Mouse (Mus musculus) hindbrain, embryonic 12.5 days (tissue): Measurements from ENCODE around the gene Patz1. TPM values are rescaled to one million over a fixed set of nuclear protein-coding genes. Genes with fewer than 3 reads are reported as not detected.
A peak's percentile ranks its signal among the peaks of the same experiment; 100 is the strongest.

Source experiments
- ATAC-seq: fragments of 200-750 bp; cut with Nextera tagmentation; 2 replicates; pipeline ENCODE4 v1.8.0; 2017; ENCODE audit warnings: moderate TSS enrichment; ENCODE audit not compliant: low FRiP score
- H3K27ac ChIP-seq: fragments of 300-500 bp; sonication (generic); 2 replicates; pipeline ENCODE4 v1.5.1; 2016; ENCODE audit warnings: mild to moderate bottlenecking
- H3K27me3 ChIP-seq: fragments of 300-500 bp; sonication (generic); 2 replicates; pipeline ENCODE4 v1.6.1; 2016; ENCODE audit warnings: mild to moderate bottlenecking
- H3K36me3 ChIP-seq: fragments of 300-500 bp; sonication (generic); 2 replicates; pipeline ENCODE4 v1.6.1; 2016; ENCODE audit warnings: mild to moderate bottlenecking
- H3K4me1 ChIP-seq: fragments of 300-500 bp; sonication (generic); 2 replicates; pipeline ENCODE4 v1.6.1; 2016
- H3K4me2 ChIP-seq: fragments of 300-500 bp; sonication (generic); replicated peaks from 2 replicates; pipeline ENCODE4 v1.6.1; 2016; ENCODE audit warnings: mild to moderate bottlenecking
- H3K4me3 ChIP-seq: fragments of 300-500 bp; sonication (generic); 2 replicates; pipeline ENCODE4 v1.5.1; 2016; ENCODE audit warnings: mild to moderate bottlenecking
- H3K9ac ChIP-seq: fragments of 300-500 bp; sonication (generic); 2 replicates; pipeline ENCODE4 v1.6.1; 2016; ENCODE audit warnings: mild to moderate bottlenecking, moderate library complexity
- H3K9me3 ChIP-seq: fragments of 300-500 bp; sonication (generic); replicated peaks from 2 replicates; pipeline ENCODE4 v1.6.1; 2016; ENCODE audit warnings: mild to moderate bottlenecking
- WGBS: fragments of 180-500 bp; shearing (Covaris S2); methylation state at CpG from one replicate; pipeline ENCODE4 v1.1.7; 2016; 5-methylcytosine and 5-hydroxymethylcytosine counted together
- polyA plus RNA-seq: library from polyadenylated mRNA; unstranded; fragments of >200 nt; fragmentation: Nextera tagmentation; extraction: Ambion mirVana; gene quantifications from 2 replicates; pipeline ENCODE4 v1.2.1, GENCODE M21; 2016

Gene Patz1
- polyA plus RNA-seq, 1 experiment from 2014 or later: 119 TPM

DNA sequence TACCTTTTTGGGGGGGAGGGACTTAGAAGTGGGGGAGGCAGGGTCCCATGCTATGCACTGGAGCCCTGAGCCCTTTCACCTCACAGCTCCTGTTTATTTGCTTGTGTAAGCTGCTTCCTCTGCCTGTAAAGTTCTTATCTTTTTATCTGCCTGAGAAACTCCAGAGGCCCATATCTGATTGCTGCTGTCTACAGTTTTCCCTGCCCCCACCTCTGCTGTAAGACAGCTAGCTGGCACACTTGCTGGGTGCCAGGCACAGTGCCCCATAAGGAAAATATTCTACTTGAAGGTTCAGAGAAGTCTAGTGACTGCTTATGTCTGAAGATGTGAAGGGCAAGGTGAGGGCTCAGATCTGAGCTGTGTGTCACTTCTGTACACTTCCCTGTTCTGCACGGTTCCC lies 24.6 kb downstream of the Patz1 start:
- ATAC-seq: no peak
- Histone ChIP-seq H3K4me2 (no peak overlapping the region), H3K9me3 (no peaks in the 10 kb centered on the region), H3K4me1 (no peaks in the 10 kb centered on the region), H3K27me3 (no peaks in the 10 kb centered on the region), H3K9ac (no peak overlapping the region), H3K27ac (no peak overlapping the region), H3K36me3 (peaks cover 48% of the 10 kb centered on the region), H3K4me3 (no peak overlapping the region)
- WGBS: 100% methylated on average over 1 of the region's 1 CpGs

DNA sequence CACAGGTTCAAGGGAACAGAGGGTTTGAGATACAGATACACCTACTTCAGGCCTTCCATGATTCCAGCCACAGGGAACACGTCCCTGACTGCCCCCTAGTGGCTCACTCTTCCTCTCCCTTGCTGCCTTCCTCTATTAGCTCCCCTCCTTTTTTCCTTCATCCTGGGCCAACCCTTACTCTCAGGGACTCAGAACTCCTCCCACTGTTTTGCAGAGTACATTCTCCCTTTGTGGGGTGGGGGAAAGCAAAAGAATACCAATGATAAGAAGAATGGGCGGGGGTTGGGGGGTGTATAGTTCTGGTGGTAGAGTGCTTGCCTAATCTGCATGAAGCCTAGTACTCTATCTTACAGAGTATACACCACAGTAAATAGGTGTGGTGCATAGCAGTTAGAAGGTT lies 25.5 kb downstream of the Patz1 start:
- no peak overlapping the region for H3K4me2 ChIP-seq
- 26% methylated on average over 2 of the region's 2 CpGs for WGBS
- ATAC-seq: peak; percentile 74
- no peak overlapping the region for H3K4me3 ChIP-seq
- H3K9me3 ChIP-seq: no peaks in the 10 kb centered on the region
- no peaks in the 10 kb centered on the region for H3K4me1 ChIP-seq
- no peaks in the 10 kb centered on the region for H3K27me3 ChIP-seq
- H3K9ac ChIP-seq: no peak overlapping the region
- no peak overlapping the region for H3K27ac ChIP-seq
- peaks cover 39% of the 10 kb centered on the region for H3K36me3 ChIP-seq

DNA sequence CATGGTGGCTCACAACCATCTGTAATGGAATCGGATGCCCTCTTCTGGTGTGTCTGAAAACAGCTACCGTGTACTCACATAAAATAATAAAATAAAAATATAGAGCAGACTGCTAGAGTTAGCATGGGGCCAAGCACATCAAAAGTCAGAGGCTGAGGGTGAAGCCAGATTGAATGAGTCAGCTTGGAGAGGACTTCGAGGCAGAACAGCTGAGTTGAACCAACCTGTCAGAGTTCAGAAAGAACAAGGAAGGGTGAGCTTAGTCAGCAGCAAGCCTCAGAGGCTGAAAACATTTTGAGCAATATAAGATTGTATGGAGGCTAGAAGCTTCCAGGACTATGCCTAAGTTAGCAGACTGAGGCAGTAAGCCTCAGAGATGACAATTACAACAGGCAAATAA lies 29.6 kb downstream of the Patz1 start:
- no peak for ATAC-seq
- 91% methylated on average over 3 of the region's 3 CpGs for WGBS
- H3K4me1 ChIP-seq: no peaks in the 10 kb centered on the region

GRCm38 (mm10) chr11:3328271-3328670 lies 39.6 kb downstream of the Patz1 start:
- no peak overlapping the region for H3K27ac ChIP-seq
- 82% methylated on average over 5 of the region's 5 CpGs for WGBS
- H3K36me3 ChIP-seq: 0 out of 2 replicates have a peak, but pooled peaks cover 1% of the 10 kb centered on the region
- H3K9me3 ChIP-seq: no peaks in the 10 kb centered on the region
- H3K4me3 ChIP-seq: no peak overlapping the region
- peaks cover 5% of the 10 kb centered on the region; the same call in 1 of the 2 replicates for H3K27me3 ChIP-seq
- H3K9ac ChIP-seq: no peak overlapping the region
- ATAC-seq: no peak
- H3K4me1 ChIP-seq: peaks cover 16% of the 10 kb centered on the region
- no peak overlapping the region for H3K4me2 ChIP-seq

More for the DNA sequence above, 29.6 kb downstream of the Patz1 start:
- H3K9me3 ChIP-seq: no peaks in the 10 kb centered on the region
- no peaks in the 10 kb centered on the region for H3K27me3 ChIP-seq
- no peak overlapping the region for H3K9ac ChIP-seq
- H3K36me3 ChIP-seq: peaks cover 4% of the 10 kb centered on the region
- H3K27ac ChIP-seq: no peak overlapping the region
- no peak overlapping the region for H3K4me3 ChIP-seq
- no peak overlapping the region for H3K4me2 ChIP-seq

- Histone ChIP-seq H3K4me3 (no peak overlapping the region), H3K27me3 (peaks cover 5% of the 10 kb centered on the region; the same call in 1 of the 2 replicates), H3K4me1 (peaks cover 16% of the 10 kb centered on the region), H3K4me2 (no peak overlapping the region), H3K9ac (no peak overlapping the region), H3K27ac (no peak overlapping the region), H3K9me3 (no peaks in the 10 kb centered on the region), H3K36me3 (no peaks in the 10 kb centered on the region)
- no peak for ATAC-seq
- 84% methylated on average over 11 of the region's 11 CpGs for WGBS
Measured at GRCm38 (mm10) chr11:3328806-3329775, 40.4 kb downstream of the Patz1 start.

GRCm38 (mm10) chr11:3329891-3330451 lies 41.3 kb downstream of the Patz1 start, which contains the start of gene Pik3ip1:
Pik3ip1 (plus strand) TSS chr11:3330401.
- Histone ChIP-seq H3K4me2 (peak within 1 kb of the TSS; percentile 99), H3K4me3 (peak within 1 kb of the TSS; percentile 52), H3K36me3 (no peaks in the 10 kb centered on the region), H3K4me1 (peaks cover 18% of the 10 kb centered on the region), H3K9ac (peak within 1 kb of the TSS; percentile 67), H3K9me3 (no peaks in the 10 kb centered on the region), H3K27me3 (peaks cover 5% of the 10 kb centered on the region; the same call in 1 of the 2 replicates), H3K27ac (peak within 1 kb of the TSS; percentile 66)
- no peak for ATAC-seq

DNA sequence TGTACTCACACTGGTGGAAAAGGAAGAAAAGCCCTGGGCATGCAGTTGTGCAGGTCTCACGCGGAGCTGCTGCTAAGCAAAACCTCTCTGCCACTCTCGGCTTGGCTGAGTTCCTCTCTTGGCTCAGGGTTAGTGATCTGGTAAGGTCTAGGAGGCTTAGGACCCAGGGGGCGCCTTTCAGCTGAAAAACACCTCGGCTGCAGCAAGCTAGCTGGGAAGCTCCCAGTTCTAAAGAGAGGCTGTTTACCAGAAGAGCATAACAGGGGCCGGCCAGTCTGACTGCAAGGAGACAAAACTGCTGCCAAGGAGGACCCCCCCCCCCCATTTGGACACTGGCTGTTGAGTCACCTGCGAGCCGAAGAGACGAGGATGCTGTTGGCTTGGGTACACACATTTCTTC lies 41.9 kb downstream of the Patz1 start:
- peaks cover 21% of the 10 kb centered on the region for H3K4me1 ChIP-seq
- peak overlapping the region; percentile 52 for H3K4me3 ChIP-seq
- 1% methylated on average over 9 of the region's 9 CpGs for WGBS
- H3K27ac ChIP-seq: peak overlapping the region; percentile 66
- H3K9ac ChIP-seq: peak overlapping the region; percentile 67
- H3K27me3 ChIP-seq: peaks cover 5% of the 10 kb centered on the region; the same call in 1 of the 2 replicates
- peak overlapping the region; percentile 99 for H3K4me2 ChIP-seq
- no peaks in the 10 kb centered on the region for H3K9me3 ChIP-seq
- H3K36me3 ChIP-seq: no peaks in the 10 kb centered on the region
- ATAC-seq: peak; percentile 53; the same call in 1 of the 2 replicates

DNA sequence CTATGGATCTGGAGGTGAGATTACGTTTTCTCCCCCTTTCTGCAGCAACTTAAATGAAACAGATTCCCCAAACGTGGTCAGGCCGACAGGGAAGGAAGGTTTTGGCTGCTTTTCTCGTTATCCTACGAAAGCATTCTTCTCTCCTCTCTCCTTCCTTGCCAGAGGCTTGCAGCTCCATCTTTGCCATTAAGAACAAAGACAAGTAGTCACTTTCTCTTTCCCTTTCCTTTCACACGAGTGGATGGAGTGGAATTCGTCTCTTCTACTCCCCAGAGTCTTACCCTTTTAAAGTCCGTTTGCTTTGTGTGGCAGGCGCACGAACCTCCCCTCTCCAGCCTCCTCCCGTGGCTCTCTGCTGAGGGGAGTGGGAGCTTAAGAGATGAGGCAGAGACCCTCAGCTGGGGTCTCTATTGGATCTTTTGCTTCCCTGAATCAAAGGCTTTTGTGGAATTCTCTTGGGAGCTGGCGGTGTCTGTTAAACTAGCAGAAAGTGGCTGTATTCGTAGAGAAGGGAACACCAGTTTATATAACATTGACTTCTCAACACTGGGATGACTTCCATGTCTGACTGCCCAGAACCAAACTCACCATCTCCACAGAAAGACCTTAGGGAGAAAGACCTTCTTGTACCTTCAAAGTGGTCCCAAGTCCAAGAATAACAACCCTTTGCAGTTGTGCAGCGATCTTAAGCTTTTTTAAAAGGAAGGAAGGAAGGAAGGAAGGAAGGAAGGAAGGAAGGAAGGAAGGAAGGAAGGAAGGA lies 42.5 kb downstream of the Patz1 start:
- peaks cover 26% of the 10 kb centered on the region for H3K4me1 ChIP-seq
- H3K4me2 ChIP-seq: peak overlapping the region; percentile 99
- 4% methylated on average over 14 of the region's 14 CpGs for WGBS
- peaks cover 5% of the 10 kb centered on the region; the same call in 1 of the 2 replicates for H3K27me3 ChIP-seq
- peak overlapping the region; percentile 52 for H3K4me3 ChIP-seq
- H3K36me3 ChIP-seq: no peaks in the 10 kb centered on the region
- peak overlapping the region; percentile 67 for H3K9ac ChIP-seq
- no peak for ATAC-seq
- H3K9me3 ChIP-seq: no peaks in the 10 kb centered on the region
- peak overlapping the region; percentile 66 for H3K27ac ChIP-seq

GRCm38 (mm10) chr11:3331756-3332642 lies 43.3 kb downstream of the Patz1 start:
- peak overlapping the region; percentile 67 for H3K9ac ChIP-seq
- H3K9me3 ChIP-seq: no peaks in the 10 kb centered on the region
- H3K27me3 ChIP-seq: peaks cover 5% of the 10 kb centered on the region; the same call in 1 of the 2 replicates
- ATAC-seq: peak; percentile 96
- H3K27ac ChIP-seq: peak overlapping the region; percentile 24
- H3K4me1 ChIP-seq: peaks cover 33% of the 10 kb centered on the region
- peak overlapping the region; percentile 99 for H3K4me2 ChIP-seq
- WGBS: under 1% methylated on average over 68 of the region's 75 CpGs
- peak overlapping the region; percentile 52 for H3K4me3 ChIP-seq
- no peaks in the 10 kb centered on the region for H3K36me3 ChIP-seq

DNA sequence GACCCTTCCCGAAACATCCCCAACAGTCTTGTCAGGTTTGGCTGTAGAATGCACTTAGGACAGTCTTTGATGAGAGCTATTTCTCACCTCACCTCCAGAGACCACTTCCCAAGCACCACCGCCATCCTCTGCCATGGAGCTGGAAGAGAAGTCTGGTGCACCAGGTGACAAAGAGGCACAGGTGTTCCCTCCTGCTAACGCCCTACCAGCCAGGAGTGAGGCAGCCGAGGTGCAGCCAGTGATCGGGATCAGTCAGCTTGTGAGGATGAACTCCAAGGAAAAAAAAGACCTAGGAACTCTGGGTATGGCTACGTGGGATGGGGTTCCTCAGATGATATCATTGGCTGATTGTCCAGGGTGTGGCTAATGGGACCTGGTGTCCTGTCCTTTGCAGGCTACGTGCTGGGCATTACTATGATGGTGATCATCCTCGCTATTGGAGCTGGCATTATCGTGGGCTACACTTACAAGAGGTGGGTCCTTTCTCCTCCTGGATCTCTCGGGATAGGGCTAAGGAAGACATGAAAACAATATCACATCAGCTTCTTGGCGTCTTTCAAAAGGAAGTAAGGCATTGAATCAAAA lies 44.5 kb downstream of the Patz1 start:
- no peak overlapping the region for H3K4me3 ChIP-seq
- 87% methylated on average over 11 of the region's 11 CpGs for WGBS
- no peak for ATAC-seq
- no peaks in the 10 kb centered on the region for H3K9me3 ChIP-seq
- no peaks in the 10 kb centered on the region for H3K36me3 ChIP-seq
- H3K9ac ChIP-seq: no peak overlapping the region
- no peak overlapping the region for H3K4me2 ChIP-seq
- peaks cover 5% of the 10 kb centered on the region; the same call in 1 of the 2 replicates for H3K27me3 ChIP-seq
- no peak overlapping the region for H3K27ac ChIP-seq
- H3K4me1 ChIP-seq: peaks cover 44% of the 10 kb centered on the region

GRCm38 (mm10) chr11:3334141-3334710 lies 45.6 kb downstream of the Patz1 start:
- H3K4me2 ChIP-seq: no peak overlapping the region
- 90% methylated on average over 11 of the region's 11 CpGs for WGBS
- no peak for ATAC-seq
- no peak overlapping the region for H3K9ac ChIP-seq
- no peak overlapping the region for H3K4me3 ChIP-seq
- H3K4me1 ChIP-seq: peaks cover 44% of the 10 kb centered on the region
- H3K27me3 ChIP-seq: peaks cover 5% of the 10 kb centered on the region; the same call in 1 of the 2 replicates
- H3K9me3 ChIP-seq: no peaks in the 10 kb centered on the region
- H3K36me3 ChIP-seq: no peaks in the 10 kb centered on the region
- no peak overlapping the region for H3K27ac ChIP-seq
